Mouse (Mus musculus) neutrophil, adult 5-6 weeks (primary cell): Measurements from ENCODE around the gene Wap. TPM values are rescaled to one million over a fixed set of nuclear protein-coding genes. Genes with fewer than 3 reads are reported as not detected.

Experiments used
- ATAC-seq: fragments of 151-379, 151-347 bp; 2 replicates; pipeline ENCODE4 v1.8.0; 2017; ENCODE audit warnings: mild to moderate bottlenecking, moderate TSS enrichment; ENCODE audit not compliant: insufficient number of reproducible peaks, poor library complexity, low FRiP score, severe bottlenecking; ENCODE audit errors: extremely low read depth
- total RNA-seq: library from RNA; stranded (forward); fragments of 200-1000 nt; gene quantifications from 2 replicates; pipeline ENCODE4 v1.2.3, GENCODE M21; 2017

The Wap gene
- total RNA-seq, 1 experiment from 2014 or later: not detected

DNA sequence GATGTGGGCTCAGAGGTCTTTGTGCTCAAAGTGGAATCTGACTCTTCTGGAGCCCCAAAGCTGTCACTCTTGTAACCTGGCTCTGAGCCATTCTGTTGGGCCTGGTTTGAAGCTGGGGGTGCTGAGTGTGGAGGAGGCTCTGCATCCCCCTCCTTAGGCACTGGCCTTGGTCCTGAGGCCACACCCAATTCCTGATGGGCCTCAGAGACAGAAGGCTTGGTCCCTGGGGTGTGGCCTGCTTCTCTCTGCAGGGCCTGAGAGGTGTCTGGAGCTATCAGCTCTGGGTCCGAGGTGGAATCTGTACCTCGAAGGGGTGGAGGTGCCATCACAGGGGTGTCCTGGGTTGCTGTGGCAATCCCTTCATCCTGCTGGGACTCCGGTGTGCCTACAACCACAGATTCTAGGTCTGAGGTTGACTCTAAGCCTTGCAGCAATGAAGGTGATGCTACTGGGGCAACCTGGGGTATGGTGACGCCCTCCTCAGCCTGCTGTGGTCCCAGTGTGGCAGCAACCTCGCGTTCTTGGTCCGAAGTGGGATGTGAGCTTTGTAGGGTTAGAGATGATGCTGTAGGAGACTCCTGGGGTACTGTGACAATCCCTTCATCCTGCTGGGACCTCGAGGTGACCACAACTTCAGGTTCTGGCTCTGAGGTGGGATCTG is 38.0 kb downstream of the Wap start:
- ATAC-seq: no peak

DNA sequence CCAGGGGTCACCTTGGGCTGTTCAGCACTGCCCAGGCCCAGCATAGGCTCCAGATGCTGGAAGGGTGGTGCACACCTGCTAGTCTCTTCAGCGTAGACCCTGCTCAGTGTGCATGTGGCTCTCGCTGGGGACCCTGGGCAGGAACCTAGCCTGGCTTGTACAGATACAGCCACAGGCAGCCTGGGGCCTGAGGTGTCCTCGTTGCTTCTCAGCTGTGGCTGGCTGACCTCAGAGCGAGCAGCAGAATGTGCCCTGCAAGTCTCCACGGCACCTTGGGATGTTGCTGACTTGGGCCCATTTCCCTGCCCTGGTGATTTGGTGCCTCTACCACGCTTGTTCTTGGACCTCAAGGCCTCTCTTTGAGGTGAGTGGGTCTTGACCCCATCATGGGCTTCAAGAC is 38.6 kb downstream of the Wap start:
- no peak for ATAC-seq

DNA sequence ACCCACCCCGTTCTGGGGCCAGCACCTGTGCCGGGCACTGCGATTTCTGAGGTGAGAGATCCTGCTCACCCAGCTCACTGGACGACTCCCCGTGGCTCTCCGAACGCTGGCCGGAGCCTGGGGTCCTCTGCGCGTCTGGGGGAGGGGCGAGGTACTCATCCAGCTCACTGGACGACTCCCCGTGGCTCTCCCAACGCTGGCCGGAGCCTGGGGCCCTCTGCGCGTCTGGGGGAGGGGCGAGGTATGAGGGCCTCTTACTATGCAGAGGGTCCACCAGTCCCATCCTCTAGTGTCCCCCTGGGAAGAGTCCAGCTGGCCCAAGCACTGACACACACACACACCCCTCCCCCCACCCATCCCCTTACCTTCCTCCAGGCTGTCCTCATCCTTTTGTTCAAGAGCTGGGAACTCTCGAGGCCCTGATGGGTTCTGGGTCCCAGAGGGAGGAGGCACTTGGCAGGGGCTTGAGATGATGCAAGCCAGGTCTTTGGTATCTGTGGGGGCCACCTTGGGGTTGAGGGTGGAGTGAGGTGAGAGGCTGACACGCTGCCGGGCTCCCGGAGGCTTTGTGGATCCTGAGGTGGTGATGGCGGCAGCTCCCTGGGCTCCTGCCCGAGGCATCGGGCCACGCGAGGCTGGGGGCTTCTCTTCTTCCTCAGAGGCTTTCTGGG is 39.3 kb downstream of the Wap start:
- ATAC-seq: no peak

DNA sequence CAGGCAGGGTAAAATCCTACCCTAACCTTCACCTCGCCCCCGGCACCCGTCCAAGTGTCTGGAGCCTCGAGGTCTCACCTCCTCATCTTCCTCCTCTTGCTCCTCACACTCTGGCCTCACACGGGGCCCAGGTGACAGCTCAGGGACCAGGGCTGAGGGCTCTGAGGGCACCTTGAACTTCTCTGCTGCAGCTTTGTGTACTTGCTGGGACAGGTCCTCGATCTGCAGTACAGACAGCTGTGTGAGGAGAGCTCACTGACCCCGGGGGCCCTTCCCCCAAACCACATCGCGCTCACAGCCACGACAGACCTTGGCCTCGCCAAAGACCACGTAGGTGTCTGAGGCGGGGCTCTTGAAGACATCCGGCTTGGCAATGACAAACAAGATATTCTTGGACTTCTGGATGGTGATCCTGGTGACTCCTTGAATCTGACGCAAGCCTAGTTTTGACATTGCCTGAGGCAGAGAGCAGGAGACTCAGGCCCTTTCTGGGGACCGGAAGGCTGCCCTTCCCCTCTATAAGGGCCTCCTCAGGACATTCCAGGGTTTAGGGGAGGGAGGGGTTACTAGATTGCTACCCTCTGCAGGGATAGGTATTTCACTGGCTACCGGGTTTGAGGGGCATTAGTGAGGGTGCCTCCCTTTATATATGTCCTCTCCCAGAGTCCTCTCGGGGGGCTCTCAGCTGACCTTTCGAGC is 40.1 kb downstream of the Wap start:
- no peak for ATAC-seq

DNA sequence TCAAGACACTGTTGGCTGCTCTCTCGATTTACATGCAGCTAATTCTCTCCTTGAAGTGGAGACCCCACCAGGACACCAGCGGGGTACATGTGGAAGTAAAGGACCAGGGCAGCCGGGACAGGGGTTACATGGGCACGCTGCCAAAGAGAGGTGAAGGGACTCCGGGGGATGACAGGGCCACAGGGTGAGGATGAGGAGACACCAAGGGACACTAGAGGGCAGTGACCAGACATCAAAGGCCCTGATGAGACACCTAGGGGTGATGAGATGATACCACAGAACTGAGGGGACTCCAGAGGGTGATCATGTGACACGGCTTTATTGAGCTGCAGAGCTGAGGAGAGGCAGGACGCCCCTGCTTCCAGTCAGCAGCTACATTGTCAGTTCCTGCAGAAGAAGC is 40.9 kb downstream of the Wap start:
- no peak for ATAC-seq

DNA sequence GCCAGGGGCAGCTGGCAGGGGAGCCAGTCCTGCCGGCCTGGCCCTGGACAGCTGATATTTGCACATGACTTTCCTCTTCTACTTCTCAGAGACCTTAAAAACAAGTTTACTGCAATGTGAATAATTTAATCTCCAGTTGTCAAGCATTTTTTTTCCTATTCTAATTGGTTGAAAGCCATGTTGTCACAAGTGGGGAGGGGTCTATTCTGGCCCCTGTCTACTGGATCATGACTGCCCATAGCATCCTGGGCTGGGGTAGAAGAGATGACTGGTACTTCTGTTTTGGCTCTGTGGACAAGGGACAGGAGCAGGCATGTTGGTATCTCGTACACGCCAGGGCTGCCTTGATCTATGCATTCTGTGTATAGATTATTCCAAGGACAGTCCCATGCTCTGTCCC is 41.8 kb downstream of the Wap start:
- ATAC-seq: no peak

DNA sequence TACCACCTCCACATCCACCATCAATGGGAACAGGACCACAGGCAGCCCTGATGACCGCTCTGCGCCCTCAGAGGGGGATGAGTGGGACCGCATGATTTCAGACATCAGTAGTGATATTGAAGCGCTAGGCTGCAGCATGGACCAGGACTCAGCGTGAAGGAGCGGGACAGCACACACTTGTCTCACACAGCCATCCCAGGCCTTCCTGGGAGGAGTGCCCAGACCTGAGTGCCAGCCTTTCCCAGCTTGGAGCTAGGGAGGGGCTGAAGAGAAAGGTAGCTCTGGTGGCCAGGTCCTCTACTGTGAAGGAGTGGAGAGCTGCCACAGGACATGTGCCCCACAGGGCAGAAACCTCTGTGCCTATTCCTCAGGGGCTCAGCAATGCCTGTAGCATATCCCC is 42.2 kb downstream of the Wap start:
- ATAC-seq: no peak

DNA sequence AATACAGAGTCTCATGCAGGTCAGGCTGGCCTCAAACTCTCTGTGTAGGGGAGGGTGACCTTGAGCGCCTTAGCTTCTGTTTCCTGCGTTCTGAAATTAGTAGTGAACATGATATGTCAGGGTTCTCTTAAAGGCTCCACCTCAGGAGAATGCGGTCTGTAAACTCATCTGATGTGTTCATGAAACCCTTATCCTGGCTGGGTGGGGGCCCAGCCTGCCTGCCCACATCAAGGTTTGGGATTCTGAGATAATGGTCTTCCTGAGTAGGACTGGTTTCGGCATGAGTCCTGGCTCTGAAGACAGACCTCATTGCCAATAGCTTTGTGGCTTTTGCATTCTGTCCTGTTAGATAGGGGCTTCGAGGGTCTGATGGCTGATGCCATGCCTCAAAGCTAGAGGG is 43.1 kb downstream of the Wap start:
- ATAC-seq: no peak

DNA sequence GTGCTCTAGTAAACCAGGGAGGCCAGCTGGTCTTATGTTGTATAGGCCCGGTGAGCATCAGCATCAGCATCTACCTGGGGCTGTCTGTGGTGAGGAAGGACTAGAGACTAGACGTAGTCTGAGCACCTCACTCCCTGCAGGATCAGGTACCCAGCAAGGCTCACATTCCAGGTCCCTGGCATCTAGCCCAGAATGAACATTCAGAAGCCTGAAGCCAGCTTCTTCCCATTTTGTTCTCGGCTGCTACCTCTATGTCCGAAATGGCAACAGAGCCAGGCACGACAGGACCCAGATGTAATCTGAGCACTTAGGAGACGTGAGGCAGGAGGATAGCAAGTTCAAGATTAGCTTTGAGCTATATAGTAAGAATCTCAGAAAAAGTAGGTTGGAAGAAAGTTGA is 43.6 kb downstream of the Wap start:
- ATAC-seq: no peak

DNA sequence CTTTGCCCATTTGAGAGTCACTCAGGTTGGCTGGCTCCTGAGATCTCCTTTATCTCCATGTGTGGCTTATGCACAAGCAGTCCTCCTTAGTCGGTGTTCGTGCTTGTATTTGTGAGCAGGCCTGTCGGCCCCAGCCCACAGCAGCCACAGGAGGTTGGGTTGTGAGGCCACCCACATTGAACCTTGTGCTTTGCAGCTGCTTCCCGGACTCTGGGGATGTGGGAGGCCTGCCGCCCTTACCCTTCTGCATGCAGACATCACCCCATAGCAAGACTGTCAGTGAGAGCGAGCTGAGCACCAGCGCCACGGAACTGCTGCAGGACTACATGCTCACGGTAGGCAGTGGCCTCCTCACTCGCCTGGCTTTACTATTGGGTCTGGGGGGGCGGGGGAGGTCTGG is 45.0 kb downstream of the Wap start:
- ATAC-seq: no peak

DNA sequence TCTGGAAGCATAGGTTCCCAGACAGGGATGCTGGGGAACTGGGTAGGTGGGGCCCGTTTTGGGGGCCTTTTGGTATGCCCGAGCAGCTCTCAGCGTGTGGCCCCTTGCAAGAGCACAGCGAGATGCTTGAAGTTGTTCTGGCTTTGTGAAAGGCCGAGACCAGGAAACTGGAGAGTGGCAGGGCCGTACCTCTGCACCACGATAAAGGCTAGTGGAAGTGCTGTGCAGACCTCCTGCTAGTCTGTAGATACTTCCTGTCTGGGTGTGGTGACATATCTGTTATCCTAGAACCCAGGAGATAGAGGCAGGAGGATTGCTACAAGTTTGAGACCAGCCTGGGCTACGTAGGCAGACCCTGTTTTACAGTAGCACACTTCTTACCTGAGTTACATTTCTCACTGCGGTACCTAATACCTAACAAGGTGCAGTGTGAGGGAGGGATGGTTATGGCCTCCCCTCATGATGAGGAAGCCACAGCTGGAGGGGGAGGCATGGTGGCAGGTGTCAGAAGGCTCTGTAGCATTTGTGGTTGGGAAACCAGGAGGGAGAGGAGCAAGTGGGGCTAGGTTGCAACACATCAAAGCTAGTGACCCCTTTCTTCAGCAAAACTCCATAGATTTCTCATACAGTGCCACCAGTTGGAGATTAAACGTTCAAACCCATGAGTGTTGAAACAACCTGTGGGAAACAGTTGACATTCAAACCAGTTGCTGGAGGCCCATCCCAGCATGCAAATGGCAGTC is 47.3 kb downstream of the Wap start:
- ATAC-seq: no peak

DNA sequence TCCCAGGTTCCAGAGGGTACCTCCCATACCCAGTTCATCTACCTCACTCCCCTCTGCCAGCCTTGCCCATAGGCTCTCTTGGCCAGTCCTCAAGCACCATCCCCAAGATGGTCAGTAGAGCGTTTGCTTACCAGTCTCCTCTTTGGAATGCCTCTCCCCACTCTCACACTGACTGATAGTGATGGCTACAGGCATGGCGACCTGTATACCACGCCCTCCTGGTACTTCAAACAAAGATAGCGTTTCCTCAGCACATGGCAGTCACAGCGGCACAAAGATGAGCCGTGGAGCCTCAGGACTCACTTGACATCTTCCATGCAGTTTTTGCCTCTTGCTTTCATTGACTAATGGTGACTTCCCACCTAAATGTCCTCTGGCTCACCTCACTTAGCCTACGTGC is 48.6 kb downstream of the Wap start:
- no peak for ATAC-seq

DNA sequence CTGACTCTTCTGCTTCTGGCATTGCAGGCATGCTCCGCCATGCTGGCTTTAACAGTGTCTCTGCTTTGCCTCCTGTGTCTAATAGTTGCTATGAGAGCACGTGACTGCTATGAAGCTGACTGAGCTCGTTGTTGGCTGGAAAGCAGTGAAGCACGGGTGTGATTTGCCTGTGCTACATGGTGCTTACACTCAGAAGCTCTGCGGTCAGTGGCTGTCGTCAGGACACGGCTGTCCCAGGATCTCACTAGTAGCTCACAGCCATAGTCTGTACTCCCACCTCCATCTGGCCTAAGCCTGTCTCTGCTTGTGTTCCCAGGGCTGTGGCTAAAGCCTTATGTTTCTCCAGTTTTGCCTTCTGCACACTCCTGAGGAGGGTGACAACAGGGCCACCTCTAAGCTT is 50.1 kb downstream of the Wap start:
- ATAC-seq: peak; percentile 58

DNA sequence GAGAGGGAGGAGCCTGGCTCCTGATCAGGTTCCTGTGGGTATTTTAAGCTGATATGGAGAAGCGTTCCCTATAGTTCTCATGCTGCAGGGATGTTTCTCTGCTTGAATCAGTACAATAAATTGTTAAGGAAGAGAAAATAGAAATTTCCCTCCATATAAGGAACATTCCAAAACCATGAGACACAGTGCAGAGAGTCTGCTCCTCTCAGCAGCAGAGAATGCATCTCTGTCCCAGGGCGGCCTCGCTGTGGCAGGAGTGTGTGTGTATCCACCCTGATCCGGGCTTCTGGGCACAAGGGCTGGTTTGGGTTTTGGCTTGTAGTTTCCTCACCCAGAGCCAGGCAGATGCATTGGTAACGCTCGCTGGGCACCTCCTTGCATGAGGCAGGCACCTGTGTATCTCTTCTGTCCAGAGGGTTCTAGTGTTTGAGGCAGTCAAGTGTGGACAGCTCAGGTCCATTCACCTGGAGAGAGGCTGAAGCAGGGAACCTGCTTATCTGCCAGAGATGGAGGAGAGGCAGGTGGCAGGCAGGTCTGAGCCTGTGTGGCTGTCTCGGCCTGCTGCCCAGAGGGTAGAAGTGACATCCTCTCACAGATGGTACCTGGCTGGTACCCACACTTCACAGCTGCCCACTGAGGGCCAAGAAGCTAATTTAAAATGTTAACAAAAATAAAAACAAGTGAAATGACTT is 51.0 kb downstream of the Wap start:
- no peak for ATAC-seq

DNA sequence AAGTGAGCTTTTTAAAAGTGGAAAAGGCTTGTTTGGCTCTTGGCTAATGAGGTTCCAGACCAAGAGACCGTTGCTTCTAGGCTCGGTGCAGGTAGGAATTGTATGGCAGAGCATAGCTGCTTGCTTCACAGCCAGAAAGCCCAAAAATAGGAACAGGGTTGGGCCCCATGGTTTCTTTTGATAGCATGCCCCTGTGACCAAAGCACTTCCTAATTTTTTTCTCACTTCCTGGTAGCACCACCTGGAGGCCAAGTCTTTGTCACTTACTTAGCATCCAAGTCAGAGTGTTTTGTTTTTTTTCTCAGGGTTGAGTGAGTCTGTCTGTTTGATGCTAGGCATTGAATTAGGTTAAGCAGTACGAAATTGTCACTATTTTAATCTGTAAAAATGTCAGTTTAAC is 51.8 kb downstream of the Wap start:
- peak; percentile 82 for ATAC-seq

DNA sequence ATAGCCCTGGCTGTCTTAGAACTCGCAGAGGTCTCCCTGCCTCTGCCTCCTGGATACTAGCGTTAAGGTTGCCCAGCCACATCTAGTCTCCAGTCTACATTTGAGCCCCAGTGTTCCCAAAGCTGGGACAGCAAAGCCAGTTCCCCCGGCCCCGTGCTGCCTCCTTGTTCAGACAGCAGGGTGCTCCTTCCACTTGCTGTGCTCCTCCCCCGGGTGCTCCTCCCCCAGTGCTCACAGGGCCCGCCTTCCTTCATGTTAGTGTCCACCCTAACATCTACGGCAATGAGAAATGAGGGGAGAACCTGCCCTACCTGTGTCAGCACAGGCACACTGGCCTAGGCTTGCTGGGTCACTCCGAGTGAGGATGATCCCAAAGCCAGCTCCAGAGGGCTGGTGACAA is 52.7 kb downstream of the Wap start:
- ATAC-seq: no peak
